Mouse (Mus musculus): ENCODE results near the gene Abhd8. TPM values are rescaled to one million over a fixed set of nuclear protein-coding genes. Genes with fewer than 3 reads are reported as not detected.

The Abhd8 gene
- total RNA-seq, 2 experiments from 2014 or later, result 38.8 to 47.5 TPM

- no peak for DNase-seq
Measured at GRCm38 (mm10) chr8:71478943-71479342, 15.5 kb upstream of the Abhd8 start.

DNA sequence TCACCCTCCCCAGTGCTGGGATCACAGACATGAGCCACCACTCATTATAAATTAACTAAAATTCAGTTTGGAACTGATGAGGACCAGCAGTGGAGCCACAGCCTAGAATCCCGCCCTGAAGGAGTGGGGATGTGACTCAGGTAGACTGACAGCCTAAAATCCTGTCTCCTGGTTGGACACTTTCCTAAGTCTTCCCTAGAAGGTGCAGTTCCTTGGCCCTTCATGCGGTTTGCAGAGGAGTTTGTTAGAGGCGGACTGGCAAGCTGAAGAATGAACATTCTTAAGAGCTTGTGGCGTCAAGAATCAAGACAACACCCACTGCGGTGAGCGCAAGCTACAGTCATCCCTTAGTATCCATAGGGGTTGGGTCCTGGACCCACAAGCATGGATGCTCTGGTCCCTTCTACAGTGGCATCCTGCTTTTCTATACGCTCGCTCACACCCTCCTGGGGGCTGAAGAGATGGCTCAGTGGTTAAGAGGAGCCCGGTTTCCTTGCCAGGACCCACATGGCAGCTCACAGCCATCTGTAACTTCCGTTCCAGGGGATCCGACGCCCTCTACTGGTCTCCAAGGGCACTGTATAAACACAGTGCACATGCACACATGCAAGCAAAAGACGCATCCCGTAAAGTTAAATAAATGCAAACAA lies 13.9 kb upstream of the Abhd8 start:
- no peak for DNase-seq

DNA sequence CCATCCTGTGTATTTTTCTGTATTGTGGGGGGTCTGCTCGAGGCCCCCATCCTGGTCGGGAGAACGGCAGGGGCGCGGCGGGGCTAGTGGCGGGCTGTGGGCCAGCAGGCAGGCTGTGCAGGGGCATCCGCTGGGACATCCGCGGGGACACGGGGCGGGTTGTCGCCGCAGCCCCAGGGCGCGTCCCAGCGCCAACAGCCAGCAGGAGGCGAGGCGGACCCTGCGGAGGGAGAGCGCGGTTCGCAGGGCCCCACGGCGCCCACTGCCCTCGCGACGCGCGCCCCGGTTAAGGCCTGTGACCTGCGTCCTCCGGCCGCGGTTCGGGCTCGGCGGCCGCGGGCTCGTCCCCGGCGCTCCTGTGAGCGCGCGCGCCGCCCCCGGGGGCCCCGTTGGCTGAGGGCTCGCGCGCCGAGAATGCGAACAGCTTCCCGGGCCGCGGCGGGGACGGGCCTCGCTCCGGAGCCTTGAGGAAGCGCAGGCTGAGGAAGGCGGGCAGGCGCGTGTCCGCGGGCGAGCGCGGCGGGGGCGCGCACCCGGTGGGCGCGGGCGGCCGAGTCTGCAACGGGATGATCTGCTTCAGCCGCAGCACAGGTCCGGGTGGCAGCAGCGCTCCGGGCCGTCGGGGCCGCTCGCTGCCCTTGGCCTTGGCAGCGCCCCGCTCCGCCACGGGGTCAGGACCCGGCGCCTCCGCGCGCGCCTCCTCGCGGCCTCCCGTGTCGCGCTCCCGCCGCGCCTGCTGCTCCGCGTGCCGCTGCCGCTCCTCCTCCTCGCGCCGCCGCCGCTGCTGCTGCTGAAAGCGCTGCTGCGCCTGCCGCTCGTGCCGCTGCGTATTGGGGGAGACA lies 12.9 kb upstream of the Abhd8 start:
- peak; percentile 92 for DNase-seq

DNA sequence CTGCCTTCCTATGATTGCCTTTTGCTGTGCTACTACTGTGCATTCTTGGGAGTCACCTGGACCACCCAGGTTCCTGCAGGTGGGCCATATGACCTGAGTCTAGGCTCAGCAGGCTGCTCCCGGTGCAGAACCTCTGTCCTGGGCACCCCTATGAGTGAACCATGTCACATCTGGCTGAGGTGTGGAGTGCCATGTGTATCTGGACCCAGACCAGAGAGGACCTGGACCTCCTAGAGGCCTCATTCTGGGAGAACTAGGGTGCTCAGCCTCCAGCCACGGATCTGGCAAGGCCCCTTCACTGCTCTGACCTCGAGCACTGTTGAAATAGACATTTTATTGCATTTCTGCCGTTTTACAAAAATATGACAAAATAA lies 12.2 kb upstream of the Abhd8 start:
- no peak for DNase-seq

DNA sequence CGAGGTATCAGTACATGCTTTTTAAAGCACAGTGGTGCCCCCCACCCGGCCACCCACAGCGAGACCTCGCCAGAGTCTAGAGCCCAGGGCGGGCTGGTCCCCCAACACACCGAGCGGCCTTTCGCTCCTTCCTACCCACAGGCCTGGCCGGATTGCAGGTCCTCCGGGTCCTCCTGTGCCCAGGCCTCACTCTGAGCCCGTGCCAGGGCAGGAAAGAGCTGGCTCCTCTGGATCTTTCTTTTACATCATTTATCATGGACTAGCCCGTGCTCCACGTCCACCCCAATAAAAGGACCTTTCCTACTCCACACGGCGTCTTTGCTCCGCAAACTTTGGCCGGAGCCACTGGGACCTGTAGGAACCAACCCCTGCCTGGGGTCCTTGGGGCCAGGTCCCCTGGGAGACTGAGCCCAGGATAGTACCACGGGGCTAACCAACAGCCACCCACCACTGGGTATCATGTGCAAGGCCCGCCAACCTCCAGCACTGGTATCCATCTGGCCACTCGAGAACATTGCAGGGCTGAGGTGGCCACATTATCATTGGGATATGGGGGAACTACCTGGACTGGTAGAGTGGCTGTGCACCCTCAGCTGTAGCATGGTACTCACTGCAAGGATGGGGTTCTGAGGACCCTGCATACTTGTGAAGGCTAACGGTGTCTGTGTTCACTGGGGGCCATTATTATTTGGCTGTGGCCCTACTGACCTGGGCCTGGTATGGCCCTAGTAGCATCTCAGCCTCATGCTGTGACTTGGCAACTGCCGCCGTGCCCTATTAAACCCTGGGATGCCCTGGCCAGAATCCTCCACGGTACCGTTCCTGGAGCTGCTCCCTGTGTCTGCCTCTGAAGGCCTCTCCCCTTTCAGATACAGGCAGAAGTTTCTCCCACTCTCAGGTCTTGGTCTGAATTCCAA lies 11.6 kb upstream of the Abhd8 start:
- DNase-seq, result no peak

DNA sequence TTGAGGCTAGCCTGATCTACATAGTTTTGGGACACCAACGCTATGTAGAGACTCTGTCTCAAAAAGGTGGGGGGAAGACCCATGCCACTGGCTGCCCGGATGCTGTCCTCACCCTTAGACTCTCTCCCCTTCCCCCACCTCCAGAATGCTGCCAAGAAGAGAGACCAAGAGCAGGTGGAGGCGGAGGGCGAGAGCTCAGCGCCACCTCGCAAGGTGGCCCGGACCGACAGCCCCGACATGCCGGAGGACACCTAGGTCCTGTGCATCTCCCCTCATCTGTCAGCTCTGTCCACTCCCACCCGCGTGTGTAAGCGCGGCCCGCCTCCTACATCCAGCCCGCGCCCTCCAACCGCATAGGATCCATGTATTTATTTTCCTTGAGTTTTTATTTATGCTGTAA lies 10.9 kb upstream of the Abhd8 start:
- DNase-seq, result no peak

GRCm38 (mm10) chr8:71472601-71473386 lies 9.3 kb upstream of the Abhd8 start:
- DNase-seq, result no peak

DNA sequence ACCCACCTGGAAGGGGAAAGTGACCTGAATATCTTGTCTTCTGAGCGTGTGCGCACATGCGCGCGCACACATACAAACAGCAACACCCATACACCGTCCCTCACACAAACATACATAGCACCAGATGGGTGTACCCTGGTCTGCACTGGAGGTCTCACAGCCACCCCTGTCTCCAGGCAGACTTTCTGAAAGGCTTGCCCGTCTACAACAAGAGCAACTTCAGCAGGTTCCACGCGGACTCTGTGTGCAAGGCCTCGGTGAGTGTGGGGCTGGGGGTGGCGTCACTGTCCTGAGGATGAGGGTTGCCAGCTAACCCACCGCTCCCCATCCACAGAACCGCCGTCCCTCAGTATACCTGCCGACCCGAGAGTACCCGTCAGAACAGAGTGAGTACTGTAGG lies 8.4 kb upstream of the Abhd8 start:
- DNase-seq, result no peak

GRCm38 (mm10) chr8:71470913-71471255 lies 7.4 kb upstream of the Abhd8 start:
- no peak for DNase-seq

DNA sequence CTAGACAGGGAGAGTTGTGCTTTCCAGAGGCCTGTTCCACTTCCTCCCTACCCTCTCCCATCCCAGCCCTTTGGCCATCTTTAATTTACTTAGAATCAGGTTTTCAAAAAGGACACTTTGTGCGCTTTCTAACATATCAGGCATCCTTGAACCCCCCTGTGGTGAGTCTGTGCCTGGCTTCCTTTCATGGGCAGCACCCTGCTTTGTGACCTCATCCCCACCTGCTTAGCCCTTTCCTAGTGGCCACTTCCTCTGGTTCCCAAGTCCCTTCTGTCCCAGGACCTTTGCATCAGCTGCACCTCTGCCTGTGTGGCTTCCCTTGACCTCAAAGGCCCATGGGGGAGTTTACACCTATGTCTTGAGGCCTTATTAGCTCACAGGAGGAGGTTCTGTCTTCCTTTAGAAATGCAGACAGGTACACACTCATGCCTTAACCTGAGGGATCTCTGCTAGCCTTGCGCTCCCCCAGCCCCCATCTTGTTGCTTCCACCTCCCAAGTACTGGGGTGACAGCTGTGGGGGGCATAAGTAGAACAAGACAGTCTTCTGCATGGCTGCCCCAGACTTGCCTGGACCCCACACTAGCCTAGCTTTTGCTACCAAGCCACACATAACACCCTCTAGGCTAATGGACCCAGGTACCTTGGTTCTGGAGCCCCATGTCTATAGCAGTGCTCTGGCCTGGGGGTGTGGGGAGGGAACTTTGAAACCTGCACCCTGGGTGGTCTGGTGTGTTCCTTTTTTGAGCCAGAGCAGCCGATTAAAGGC lies 6.9 kb upstream of the Abhd8 start:
- DNase-seq, result no peak

GRCm38 (mm10) chr8:71469411-71469810 lies 6.0 kb upstream of the Abhd8 start:
- DNase-seq, result peak; percentile 62

- peak; percentile 97 for DNase-seq
Measured at GRCm38 (mm10) chr8:71468916-71469315, 5.5 kb upstream of the Abhd8 start, which contains the start of gene Dda1. Dda1 (plus strand) TSS chr8:71469199.

DNA sequence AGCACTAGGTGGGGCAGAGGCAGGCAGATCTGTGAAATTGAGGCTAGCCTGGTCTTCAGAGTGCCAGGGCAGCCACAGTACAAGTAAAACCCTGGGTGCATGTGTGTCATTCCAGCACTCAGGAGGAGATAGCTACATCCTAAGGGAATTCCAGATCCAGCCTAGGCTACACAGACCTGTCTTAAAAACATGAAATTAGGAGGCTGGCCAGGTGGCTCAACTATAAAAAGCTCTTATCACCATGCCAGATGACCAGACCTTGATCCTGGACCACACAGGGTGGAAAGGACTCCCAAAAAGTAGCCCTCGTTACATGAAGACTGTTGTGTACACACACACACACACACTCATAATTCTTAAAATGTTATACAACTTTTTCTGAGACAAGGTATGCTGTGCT lies 4.5 kb upstream of the Abhd8 start:
- DNase-seq, result no peak

- DNase-seq, result no peak
Measured at GRCm38 (mm10) chr8:71467201-71467600, 3.7 kb upstream of the Abhd8 start.

- DNase-seq, result no peak
Measured at GRCm38 (mm10) chr8:71466198-71466597, 2.7 kb upstream of the Abhd8 start.

- DNase-seq, result no peak
Measured at GRCm38 (mm10) chr8:71465733-71466132, 2.3 kb upstream of the Abhd8 start.

DNA sequence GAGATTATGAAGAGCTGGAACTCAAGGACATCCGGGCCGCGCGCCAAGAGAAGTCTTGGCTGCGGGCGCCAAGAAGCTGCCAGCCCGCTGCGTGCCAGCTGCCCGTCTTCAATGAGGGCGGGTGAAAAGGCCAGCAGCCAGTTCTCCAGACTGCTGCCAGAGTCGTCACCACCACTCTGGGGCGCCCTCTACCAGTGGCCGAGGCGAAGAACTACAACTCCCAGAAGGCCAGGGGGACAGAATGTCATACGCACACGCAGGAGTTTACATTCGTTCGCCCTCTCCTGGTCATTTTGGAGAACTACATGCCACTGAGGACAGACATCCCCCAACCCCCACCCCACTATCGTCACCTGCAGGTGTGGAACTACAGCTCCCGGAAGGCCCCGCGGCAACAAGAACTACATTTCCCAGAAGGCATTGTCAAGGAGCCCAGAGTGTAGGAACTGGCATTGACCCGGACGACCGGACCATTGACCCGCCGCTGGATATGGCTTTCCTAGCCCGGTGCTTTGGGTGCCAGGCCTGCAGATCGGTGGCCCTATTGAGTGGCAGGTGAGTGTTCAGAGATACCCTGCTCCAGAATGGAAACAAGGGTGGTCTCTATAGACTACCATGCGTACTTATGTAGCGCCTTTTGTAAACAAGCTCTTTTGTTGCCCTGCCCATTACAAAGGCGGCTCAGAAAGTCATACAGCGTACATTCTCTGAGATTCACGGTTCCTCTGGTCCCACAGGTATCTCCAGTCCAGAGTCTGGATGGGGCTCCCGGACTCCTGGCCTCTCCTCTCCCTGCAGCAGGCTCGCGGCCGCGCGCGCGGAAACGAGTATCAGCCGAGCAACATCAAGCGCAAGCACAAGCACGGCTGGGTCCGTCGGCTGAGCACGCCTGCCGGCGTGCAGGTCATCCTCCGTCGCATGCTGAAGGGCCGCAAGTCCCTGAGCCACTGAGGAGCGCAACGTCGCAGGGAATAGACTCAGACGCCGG lies 1.4 kb upstream of the Abhd8 start, which contains the start of gene Mrpl34:
Gene Mrpl34 (plus strand): TSS at position 447 of the 988 bp plus-strand sequence.
- DNase-seq, result peak; percentile 98

DNA sequence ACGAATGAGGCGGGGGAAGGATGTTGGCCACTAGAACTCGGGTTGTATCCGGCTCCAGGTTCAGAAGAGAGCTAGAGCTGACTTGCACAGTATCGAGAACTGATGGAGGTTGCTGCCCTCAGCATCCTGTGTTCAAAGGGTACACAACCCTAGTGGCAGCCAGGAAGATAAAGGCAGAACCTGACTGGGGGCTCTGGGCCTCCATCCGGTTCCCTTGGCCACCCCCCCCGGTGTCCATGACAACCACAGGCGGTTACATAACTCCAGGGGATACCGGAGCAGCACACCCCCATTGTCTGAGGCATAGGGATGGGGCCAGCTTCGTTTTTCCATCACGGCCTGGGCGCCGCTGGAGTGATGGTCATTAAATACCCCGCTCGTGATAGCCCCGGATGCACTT lies 669 bp downstream of the Abhd8 start:
- DNase-seq, result peak; percentile 62

- DNase-seq, result no peak
Measured at GRCm38 (mm10) chr8:71462191-71462590, 1.3 kb downstream of the Abhd8 start.
